Mouse (Mus musculus): Measurements from ENCODE around the gene Ccnt1.

Gene Ccnt1

DNA sequence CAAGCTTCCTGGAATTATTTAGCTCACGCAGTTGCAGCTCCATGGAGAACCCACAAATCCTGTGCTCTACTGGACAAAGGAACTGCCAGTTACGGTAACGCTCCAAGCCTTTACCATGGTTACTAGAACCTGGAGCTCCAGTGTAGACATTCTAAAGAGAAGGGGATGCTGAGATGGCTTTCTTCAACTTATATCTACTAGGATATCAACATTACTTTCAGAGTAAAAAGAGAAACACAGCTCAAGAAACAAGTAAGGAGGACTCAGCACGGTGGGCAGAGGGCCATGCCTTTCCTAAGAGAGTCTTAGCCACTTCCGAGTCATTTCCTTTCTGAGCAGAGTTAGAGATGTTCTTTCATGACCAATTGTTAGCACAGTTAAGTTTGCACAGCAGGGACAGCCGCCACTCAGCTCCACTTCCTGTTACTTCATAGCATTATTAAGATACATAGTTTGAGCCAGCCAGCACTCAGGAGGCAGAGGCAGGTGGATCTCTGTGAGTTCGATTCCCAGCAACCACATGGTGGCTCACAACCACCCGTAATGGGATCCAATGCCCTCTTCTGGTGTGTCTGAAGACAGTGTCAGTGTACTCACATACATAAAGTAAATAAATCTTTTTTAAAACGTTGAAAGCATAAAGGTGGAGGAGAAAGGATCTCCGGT is at the start of gene Ccnt1, which contains the start of gene 4930415O20Rik:
TSS of gene Ccnt1 (minus strand) at position 51 of the 666 bp plus-strand sequence.
TSS of gene 4930415O20Rik (plus strand) at position 132 of the 666 bp plus-strand sequence.
- DNase-seq, result no peak

DNA sequence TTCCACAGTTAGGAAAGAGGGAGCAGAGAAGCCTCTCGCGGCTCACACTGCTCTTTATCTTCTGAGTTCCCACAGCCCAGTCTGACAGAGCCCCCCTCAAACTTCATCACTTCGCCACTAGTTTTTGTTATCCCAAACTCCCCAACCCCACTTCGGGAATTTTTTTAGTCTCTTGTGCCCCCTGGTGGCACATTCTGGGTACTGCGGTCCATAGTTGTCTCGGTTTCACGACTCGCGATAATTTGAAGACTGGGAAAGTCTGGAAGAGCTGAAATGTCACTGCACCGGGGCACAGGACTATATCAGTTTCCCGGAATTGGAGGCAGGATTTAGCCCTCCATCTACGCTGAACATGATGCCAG is 46.4 kb upstream of the Ccnt1 start:
- peak; percentile 84 to 88 for DNase-seq

- no peak for DNase-seq
Measured at GRCm38 (mm10) chr15:98616362-98617175, 45.8 kb upstream of the Ccnt1 start.

- no peak for DNase-seq
Measured at GRCm38 (mm10) chr15:98615751-98616150, 45.0 kb upstream of the Ccnt1 start.

GRCm38 (mm10) chr15:98614971-98615370 is 44.2 kb upstream of the Ccnt1 start:
- no peak for DNase-seq

DNA sequence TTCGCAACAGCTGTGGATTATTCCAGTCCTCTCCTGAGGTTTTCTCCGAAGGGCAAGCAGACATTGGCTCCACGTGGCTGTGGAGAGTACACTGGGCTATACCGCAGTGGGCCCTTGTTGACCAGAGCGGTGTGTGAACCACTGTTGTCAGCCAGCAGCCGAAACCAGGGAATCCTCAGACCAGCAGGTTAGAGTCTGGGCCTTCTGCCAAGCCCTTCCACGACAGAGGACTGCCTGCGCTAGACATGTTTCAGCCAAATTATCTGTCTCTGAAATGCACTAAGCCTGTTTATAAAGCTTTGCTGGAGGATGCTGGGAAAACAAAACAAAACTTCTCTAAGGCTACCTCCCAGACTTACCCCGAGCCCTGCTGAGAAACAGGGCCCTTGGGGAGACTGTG is 43.8 kb upstream of the Ccnt1 start:
- DNase-seq, result peak; percentile 84 to 86

DNA sequence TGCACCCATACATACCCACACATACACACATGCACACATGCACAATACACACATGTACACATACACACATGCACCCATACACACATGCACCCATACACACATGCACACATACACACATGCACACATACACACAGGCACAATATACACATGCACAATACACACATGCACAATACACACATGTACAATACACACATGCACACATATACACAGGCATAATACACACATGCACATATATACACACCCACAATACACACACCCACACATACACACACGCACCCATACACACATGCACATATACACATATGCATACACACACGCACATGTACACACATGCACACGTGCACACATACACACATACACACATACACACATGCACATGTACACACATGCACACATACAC is 41.5 kb upstream of the Ccnt1 start:
- DNase-seq, result no peak

GRCm38 (mm10) chr15:98610131-98610633 is 39.5 kb upstream of the Ccnt1 start:
- no peak for DNase-seq

DNA sequence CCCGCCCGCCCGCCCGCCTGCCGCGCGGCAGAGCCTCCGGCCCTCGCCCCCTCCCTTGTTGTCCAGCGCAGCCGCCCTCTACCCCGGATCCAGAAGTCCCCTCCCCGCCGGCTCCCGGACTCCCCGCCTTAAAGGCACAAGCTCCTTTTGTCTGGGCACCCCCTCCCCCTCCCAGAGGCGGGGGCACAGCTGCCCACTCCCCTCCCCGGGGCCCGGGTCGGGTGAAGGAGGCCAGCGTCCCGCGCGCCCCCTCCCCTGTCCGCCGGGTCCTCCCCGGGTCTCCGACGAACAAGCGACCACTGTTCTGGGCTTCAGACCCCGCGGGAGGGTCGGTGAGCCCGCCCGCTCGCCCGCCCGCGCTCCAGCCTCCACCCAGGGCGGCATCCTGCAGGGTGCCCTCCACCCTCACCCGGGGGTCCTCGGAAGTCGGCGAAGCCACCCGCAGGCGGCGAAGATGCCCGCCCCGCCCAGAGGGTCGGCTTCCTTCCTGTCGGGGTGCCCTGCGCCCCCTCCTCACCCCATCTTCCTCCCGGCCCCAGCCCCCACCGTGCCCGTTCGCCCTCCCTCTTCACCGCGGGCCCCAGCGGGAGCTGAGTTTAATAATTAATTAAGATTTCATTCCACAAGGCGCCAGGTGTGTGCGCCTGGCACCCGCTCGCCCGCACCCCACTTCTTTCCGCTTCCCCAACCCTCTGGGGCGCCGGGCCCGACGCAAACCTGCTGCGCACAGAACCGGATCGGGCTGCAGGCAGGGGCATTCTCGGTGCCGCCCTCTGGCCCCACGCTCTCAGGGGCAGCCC is 38.8 kb upstream of the Ccnt1 start, which contains the start of gene Adcy6:
TSS of gene Adcy6 (minus strand) at position 746 of the 800 bp plus-strand sequence.
- DNase-seq, result peak; percentile 90 to 92

DNA sequence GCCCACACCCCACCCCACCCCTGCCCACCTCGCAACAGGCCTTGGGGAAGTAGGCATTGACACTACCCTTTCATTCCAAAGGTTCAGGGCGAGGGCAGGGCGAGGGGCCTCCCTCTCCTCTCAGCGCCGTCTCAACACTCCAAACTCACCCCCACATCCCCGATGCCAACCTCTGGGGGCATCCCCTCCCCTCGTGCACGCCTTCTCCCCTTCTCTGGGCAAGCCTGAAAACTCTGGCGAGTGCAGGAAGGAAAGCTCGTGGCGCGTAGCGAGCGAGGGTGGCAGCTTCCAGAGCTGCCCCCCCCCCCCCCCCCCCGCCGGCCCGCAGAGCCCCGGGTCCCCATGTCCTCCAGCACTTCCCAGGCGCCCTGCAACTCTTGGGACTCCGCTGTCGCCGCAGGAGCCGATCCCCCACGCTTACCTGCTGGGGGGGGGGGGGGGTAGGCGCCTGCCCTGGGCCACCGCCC is 38.1 kb upstream of the Ccnt1 start:
- DNase-seq, result peak; percentile 45 to 46

GRCm38 (mm10) chr15:98608058-98608783 is 37.5 kb upstream of the Ccnt1 start:
- no peak for DNase-seq

DNA sequence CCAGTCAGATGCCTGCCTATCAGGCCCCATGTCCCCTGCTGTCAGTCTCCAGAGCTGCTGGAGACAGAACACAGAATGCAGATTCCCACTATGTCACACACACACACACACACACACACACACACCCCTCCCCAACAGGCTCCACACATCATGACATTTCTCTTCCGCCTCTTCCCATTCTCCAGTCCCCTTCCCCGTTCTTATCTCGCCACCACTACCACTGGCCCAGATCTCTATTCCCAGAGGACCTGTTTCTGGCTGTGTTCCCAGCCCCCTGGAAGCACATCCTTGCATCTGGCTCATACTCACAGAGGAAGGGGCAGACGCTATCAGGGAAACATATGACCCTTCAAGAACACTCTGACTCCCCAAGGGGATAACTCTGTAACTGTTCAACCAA is 36.8 kb upstream of the Ccnt1 start:
- no peak for DNase-seq

- DNase-seq, result no peak
Measured at GRCm38 (mm10) chr15:98606739-98607138, 36.0 kb upstream of the Ccnt1 start.

- DNase-seq, result no peak
Measured at GRCm38 (mm10) chr15:98606051-98606536, 35.4 kb upstream of the Ccnt1 start.

DNA sequence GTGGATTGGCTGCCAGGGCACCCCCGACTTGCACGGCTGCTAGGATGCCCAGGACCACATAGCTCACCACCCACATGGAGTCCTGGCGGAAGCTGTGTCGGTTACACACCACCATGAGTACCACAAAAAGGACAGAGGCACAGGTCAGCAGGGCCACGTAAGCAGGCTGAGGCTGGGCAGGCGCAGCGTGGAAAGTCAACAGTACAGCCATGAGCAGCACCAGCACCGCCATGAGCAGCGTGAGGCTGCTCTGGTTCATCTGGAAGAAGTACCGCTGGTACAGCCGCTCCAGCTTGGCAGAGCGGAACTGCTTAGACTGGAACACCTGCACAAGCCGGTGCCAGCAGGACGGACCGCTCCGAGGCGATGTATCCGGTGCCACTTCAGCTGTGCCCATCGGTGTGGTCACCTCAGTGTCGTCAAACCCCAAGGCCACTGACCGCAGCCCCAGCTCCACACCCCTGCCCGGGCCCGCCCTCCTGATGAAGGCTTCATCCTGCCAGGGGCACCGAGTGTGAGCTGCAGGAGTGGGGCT is 33.4 kb upstream of the Ccnt1 start:
- no peak for DNase-seq

GRCm38 (mm10) chr15:98602921-98603458 is 32.3 kb upstream of the Ccnt1 start:
- DNase-seq, result peak; percentile 26 to 43

DNA sequence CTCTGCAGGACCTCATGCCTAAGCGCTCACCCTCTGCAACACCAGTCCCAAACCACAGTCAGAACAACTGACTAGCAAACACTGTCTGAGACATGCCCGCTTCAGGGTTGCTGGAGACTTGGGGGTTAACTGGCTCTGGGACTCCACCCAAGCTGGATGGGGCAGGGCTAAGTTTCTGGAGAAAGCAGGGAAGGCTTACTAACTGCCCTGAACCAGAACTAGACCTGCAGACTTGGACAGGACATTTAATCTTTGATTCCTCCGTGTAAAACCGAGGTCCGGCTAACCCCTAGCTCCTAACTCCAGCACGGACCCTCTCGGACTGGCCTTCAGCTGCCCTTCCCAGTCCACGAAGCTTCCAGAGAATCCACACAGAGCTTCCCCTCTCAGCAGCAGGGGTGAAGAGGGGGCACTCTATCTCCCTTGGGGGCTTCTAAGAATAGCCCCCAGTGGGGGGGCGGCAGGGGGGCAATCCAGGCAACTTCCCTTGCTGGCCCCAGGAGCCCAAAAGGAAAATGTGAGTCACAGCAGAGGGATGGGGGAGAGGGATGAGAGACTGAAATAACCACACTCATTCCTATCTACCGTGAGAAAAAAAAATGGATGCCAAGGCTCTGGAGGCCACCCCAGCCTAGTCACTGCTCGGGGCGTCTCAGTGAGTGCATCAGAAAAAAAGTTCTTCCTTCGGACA is 31.6 kb upstream of the Ccnt1 start:
- DNase-seq, result no peak

DNA sequence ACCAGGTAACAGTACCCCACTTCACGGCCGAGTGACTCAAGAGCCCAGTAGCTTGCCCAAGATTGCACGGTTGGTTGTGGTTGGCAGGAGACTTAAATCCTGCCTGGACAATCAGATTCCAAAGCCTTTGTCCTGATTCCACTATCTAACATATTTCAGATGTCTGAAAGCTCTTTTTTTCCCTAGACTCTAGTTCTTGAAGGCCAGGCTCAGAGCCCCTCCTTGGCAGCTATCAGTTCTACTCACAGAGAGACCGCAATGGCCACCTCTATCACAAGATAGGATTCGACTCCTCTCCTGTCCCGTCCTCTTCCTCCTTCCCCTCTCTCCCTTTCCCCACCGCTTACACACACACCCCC is 31.1 kb upstream of the Ccnt1 start:
- no peak for DNase-seq

DNA sequence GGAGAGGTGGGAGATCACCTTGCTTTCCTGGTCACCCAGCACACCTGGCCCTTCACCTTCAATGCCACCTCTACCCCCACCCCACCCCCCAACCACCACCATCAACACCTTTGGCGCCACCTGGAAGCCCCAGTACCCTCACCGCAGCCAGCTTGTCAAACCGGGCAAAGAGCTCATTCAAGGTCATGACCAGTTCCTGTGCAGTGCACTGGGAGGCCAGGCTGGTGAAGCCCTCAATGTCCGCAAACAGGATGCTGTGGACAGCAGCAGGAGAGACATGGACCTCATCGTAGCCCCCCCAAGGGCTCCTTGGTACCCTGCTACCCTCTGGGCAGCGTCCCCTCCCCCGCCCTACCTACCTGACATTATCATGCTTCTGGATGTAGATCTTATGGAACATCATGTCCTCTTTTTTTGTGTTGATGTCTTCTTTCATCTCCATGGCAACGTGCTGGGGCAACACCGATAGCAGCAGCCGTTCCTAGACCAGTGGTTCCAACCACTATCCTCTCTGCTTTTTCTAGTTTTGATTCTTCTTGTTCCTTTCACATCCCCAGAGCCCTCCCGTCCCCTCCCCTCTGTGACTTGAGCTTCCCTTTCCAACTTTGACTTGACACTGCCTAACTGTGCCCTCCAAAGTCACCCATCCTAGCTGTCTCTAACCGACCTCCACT is 29.4 kb upstream of the Ccnt1 start:
- DNase-seq, result no peak

- no peak for DNase-seq
Measured at GRCm38 (mm10) chr15:98596609-98597008, 25.9 kb upstream of the Ccnt1 start.

Data from cerebellum, postnatal 10 days (tissue).